Mouse (Mus musculus) embryonic facial prominence, embryonic 14.5 days (tissue): Measurements from ENCODE around the gene Tnfsf13b. TPM values are rescaled to one million over a fixed set of nuclear protein-coding genes. Genes with fewer than 3 reads are reported as not detected.

Experiments used
- ATAC-seq: fragments of 200-750 bp; cut with Nextera tagmentation; 2 replicates; pipeline ENCODE4 v1.8.0; 2017; ENCODE audit warnings: low read depth, moderate number of reproducible peaks, moderate TSS enrichment
- DNase-seq: peaks from one replicate; pipeline ENCODE4 v3.0.0-alpha.2; 2015; ENCODE audit warnings: low spot score
- H3K27ac ChIP-seq: fragments of 300-500 bp; sonication (generic); replicated peaks from 2 replicates; pipeline ENCODE4 v1.5.1; 2014; ENCODE audit warnings: low read depth, mild to moderate bottlenecking, low read length, moderate library complexity
- H3K27me3 ChIP-seq: fragments of 300-500 bp; sonication (generic); replicated peaks from 2 replicates; pipeline ENCODE4 v1.6.1; 2014; ENCODE audit warnings: low read length; ENCODE audit not compliant: control insufficient read depth, insufficient read depth
- H3K36me3 ChIP-seq: fragments of 300-500 bp; sonication (generic); 2 replicates; pipeline ENCODE4 v1.6.1; 2014; ENCODE audit warnings: low read length, mixed read lengths; ENCODE audit not compliant: control insufficient read depth, insufficient read depth
- H3K4me1 ChIP-seq: fragments of 300-500 bp; sonication (generic); 2 replicates; pipeline ENCODE4 v1.6.1; 2014; ENCODE audit warnings: antibody characterized with exemption, low read length; ENCODE audit not compliant: control insufficient read depth, insufficient read depth
- H3K4me2 ChIP-seq: fragments of 300-500 bp; sonication (generic); 2 replicates; pipeline ENCODE4 v1.6.1; 2014; ENCODE audit warnings: low read depth, mild to moderate bottlenecking, low read length, moderate library complexity, mixed read lengths
- H3K4me3 ChIP-seq: fragments of 300-500 bp; sonication (generic); 2 replicates; pipeline ENCODE4 v1.5.1; 2014; ENCODE audit warnings: low read depth, mild to moderate bottlenecking, low read length
- H3K9ac ChIP-seq: fragments of 300-500 bp; sonication (generic); 2 replicates; pipeline ENCODE4 v1.6.1; 2014; ENCODE audit warnings: low read depth, mild to moderate bottlenecking, low read length, moderate library complexity, mixed read lengths
- H3K9me3 ChIP-seq: fragments of 300-500 bp; sonication (generic); 2 replicates; pipeline ENCODE4 v1.6.1; 2016; ENCODE audit warnings: low read length; ENCODE audit not compliant: control insufficient read depth
- WGBS: fragments of 180-500 bp; shearing (Covaris S2); extraction: QIAGEN DNeasy Blood & Tissue Kit; methylation state at CpG from one replicate; pipeline ENCODE4 v1.1.7; 2014; 5-methylcytosine and 5-hydroxymethylcytosine counted together
- polyA plus RNA-seq: library from polyadenylated mRNA; unstranded; fragments of >200 nt; fragmentation: Nextera tagmentation; extraction: Ambion mirVana; gene quantifications from 2 replicates; pipeline ENCODE4 v1.2.1, GENCODE M21; 2014

Gene Tnfsf13b
- polyA plus RNA-seq = 0.15 and 0.38 TPM in 2 replicates

GRCm38 (mm10) chr8:10006156-10006985, at the start of gene Tnfsf13b:
Gene Tnfsf13b (plus strand): TSS chr8:10006467.
- peak within 1 kb of the TSS; percentile 45; the same call in 1 of the 2 replicates for H3K9ac ChIP-seq
- 77% methylated on average over 15 of the region's 16 CpGs for WGBS
- peaks cover 5% of the 10 kb centered on the region for H3K27me3 ChIP-seq
- DNase-seq = no peak
- H3K36me3 ChIP-seq = no peaks in the 10 kb centered on the region
- peak within 1 kb of the TSS; percentile 36 for H3K4me3 ChIP-seq
- H3K4me1 ChIP-seq = 0 out of 2 replicates have a peak, but pooled peaks cover 6% of the 10 kb centered on the region
- no peak within 1 kb of the TSS for H3K27ac ChIP-seq
- peak within 1 kb of the TSS; percentile 66 for H3K4me2 ChIP-seq
- no peak for ATAC-seq
- no peaks in the 10 kb centered on the region for H3K9me3 ChIP-seq

- no peak overlapping the region for H3K4me2 ChIP-seq
- no peaks in the 10 kb centered on the region for H3K4me1 ChIP-seq
- no peak overlapping the region for H3K4me3 ChIP-seq
- no peaks in the 10 kb centered on the region for H3K36me3 ChIP-seq
- no peaks in the 10 kb centered on the region for H3K9me3 ChIP-seq
- DNase-seq = no peak
- WGBS = 63% methylated on average over 4 of the region's 4 CpGs
- no peaks in the 10 kb centered on the region for H3K27me3 ChIP-seq
- H3K9ac ChIP-seq = no peak overlapping the region
- H3K27ac ChIP-seq = no peak overlapping the region
- ATAC-seq = no peak
These were observed 47.9 kb upstream of the Tnfsf13b start for GRCm38 (mm10) chr8:9958338-9958737.

GRCm38 (mm10) chr8:9959919-9960318, 46.3 kb upstream of the Tnfsf13b start:
- ATAC-seq = no peak
- 94% methylated on average over 2 of the region's 2 CpGs for WGBS
- H3K4me1 ChIP-seq = no peaks in the 10 kb centered on the region
- H3K9me3 ChIP-seq = no peaks in the 10 kb centered on the region
- H3K4me3 ChIP-seq = no peak overlapping the region
- no peaks in the 10 kb centered on the region for H3K27me3 ChIP-seq
- H3K27ac ChIP-seq = no peak overlapping the region
- DNase-seq = no peak
- H3K9ac ChIP-seq = no peak overlapping the region
- no peak overlapping the region for H3K4me2 ChIP-seq
- no peaks in the 10 kb centered on the region for H3K36me3 ChIP-seq

- WGBS = 96% methylated on average over 9 of the region's 9 CpGs
These were observed 34.4 kb upstream of the Tnfsf13b start for GRCm38 (mm10) chr8:9971866-9972265.

GRCm38 (mm10) chr8:9975276-9975675, 31.0 kb upstream of the Tnfsf13b start:
- Histone ChIP-seq H3K4me3 (peak overlapping the region; percentile 72), H3K4me1 (peaks cover 27% of the 10 kb centered on the region), H3K27ac (no peak overlapping the region), H3K9ac (peak overlapping the region; percentile 74), H3K27me3 (no peaks in the 10 kb centered on the region), H3K9me3 (no peaks in the 10 kb centered on the region), H3K4me2 (peak overlapping the region; percentile 81), H3K36me3 (peaks cover 27% of the 10 kb centered on the region)
- 36% methylated on average over 5 of the region's 5 CpGs for WGBS
- DNase-seq (no peak), ATAC-seq (no peak)

More at GRCm38 (mm10) chr8:9971866-9972265, 34.4 kb upstream of the Tnfsf13b start:
- H3K27me3 ChIP-seq = no peaks in the 10 kb centered on the region
- DNase-seq = no peak
- H3K9me3 ChIP-seq = no peaks in the 10 kb centered on the region
- no peak overlapping the region for H3K9ac ChIP-seq
- H3K4me3 ChIP-seq = no peak overlapping the region
- no peak overlapping the region for H3K27ac ChIP-seq
- no peak for ATAC-seq
- no peak overlapping the region for H3K4me2 ChIP-seq
- peaks cover 27% of the 10 kb centered on the region for H3K36me3 ChIP-seq
- H3K4me1 ChIP-seq = peaks cover 9% of the 10 kb centered on the region

- Histone ChIP-seq H3K27ac (no peak overlapping the region), H3K9me3 (no peaks in the 10 kb centered on the region), H3K9ac (peak overlapping the region; percentile 74), H3K4me1 (peaks cover 27% of the 10 kb centered on the region), H3K4me3 (peak overlapping the region; percentile 72), H3K27me3 (no peaks in the 10 kb centered on the region), H3K36me3 (peaks cover 23% of the 10 kb centered on the region), H3K4me2 (peak overlapping the region; percentile 81)
- peak; percentile 97 for ATAC-seq
- peak; percentile 98 for DNase-seq
- WGBS = 1% methylated on average over 38 of the region's 47 CpGs
These were observed 30.2 kb upstream of the Tnfsf13b start for GRCm38 (mm10) chr8:9975898-9976611.

- Histone ChIP-seq H3K9ac (peak overlapping the region; percentile 88), H3K27me3 (no peaks in the 10 kb centered on the region), H3K36me3 (peaks cover 14% of the 10 kb centered on the region), H3K4me3 (peak overlapping the region; percentile 81), H3K9me3 (no peaks in the 10 kb centered on the region), H3K4me2 (peak overlapping the region; percentile 83), H3K4me1 (peaks cover 27% of the 10 kb centered on the region), H3K27ac (peak overlapping the region; percentile 63)
- WGBS = 46% methylated on average over 15 of the region's 15 CpGs
- ATAC-seq (no peak), DNase-seq (peak; percentile 5)
These were observed 29.3 kb upstream of the Tnfsf13b start for GRCm38 (mm10) chr8:9977016-9977415.

GRCm38 (mm10) chr8:9977573-9978314, 28.5 kb upstream of the Tnfsf13b start, which contains the start of the genes Lig4 and Abhd13:
Gene Lig4 (minus strand): TSS chr8:9977686.
Gene Abhd13 (plus strand): TSS chr8:9977707.
- no peaks in the 10 kb centered on the region for H3K9me3 ChIP-seq
- H3K4me2 ChIP-seq = peak within 1 kb of the TSS; percentile 83
- peaks cover 27% of the 10 kb centered on the region for H3K4me1 ChIP-seq
- peak within 1 kb of the TSS; percentile 88 for H3K9ac ChIP-seq
- DNase-seq (peak; percentile 97), ATAC-seq (peak; percentile 79)
- peak within 1 kb of the TSS; percentile 81 for H3K4me3 ChIP-seq
- 0% methylated on average over 33 of the region's 68 CpGs for WGBS
- H3K27me3 ChIP-seq = no peaks in the 10 kb centered on the region
- H3K27ac ChIP-seq = peak within 1 kb of the TSS; percentile 74
- H3K36me3 ChIP-seq = peaks cover 6% of the 10 kb centered on the region
